Mouse (Mus musculus): ENCODE data around the gene Adgrg6. TPM values are rescaled to one million over a fixed set of nuclear protein-coding genes. Genes with fewer than 3 reads are reported as not detected.
A peak's percentile ranks its signal among the peaks of the same experiment; 100 is the strongest.

The Adgrg6 gene
- polyA plus RNA-seq, 1 experiment: 0.04 TPM

GRCm38 (mm10) chr10:14391025-14391639, 154.3 kb downstream of the Adgrg6 start:
- TF ChIP-seq CTCF (IDR thresholded peaks at IDR 0.05; ENCODE audit: control insufficient read depth, insufficient read depth, insufficient replicate concordance, low read depth, low read length) (peak; percentile 27; the same call in 1 of the 2 replicates), POLR2A (IDR thresholded peaks at IDR 0.05; ENCODE audit: control insufficient read depth, low read depth, low read length) (no peak)
- H3K27ac ChIP-seq (ENCODE audit: control insufficient read depth, insufficient read depth, low read depth, low read length): no peak overlapping the region
- no peaks in the 10 kb centered on the region for H3K27me3 ChIP-seq (ENCODE audit: control insufficient read depth, insufficient read depth, low read length)
- H3K4me1 ChIP-seq (ENCODE audit: control insufficient read depth, insufficient read depth, low read length): no peaks in the 10 kb centered on the region
- H3K36me3 ChIP-seq (ENCODE audit: control insufficient read depth, insufficient read depth, low read length): no peaks in the 10 kb centered on the region
- no peak overlapping the region for H3K4me3 ChIP-seq (ENCODE audit: control insufficient read depth, low read depth, low read length)

- H3K36me3 ChIP-seq (ENCODE audit: control insufficient read depth, insufficient read depth, low read length): no peaks in the 10 kb centered on the region
- TF ChIP-seq CTCF (IDR thresholded peaks at IDR 0.05; ENCODE audit: control insufficient read depth, insufficient read depth, insufficient replicate concordance, low read depth, low read length): no peak
- no peak for TF ChIP-seq POLR2A (IDR thresholded peaks at IDR 0.05; ENCODE audit: control insufficient read depth, low read depth, low read length)
- no peaks in the 10 kb centered on the region for H3K27me3 ChIP-seq (ENCODE audit: control insufficient read depth, insufficient read depth, low read length)
- no peak overlapping the region for H3K27ac ChIP-seq (ENCODE audit: control insufficient read depth, insufficient read depth, low read depth, low read length)
- no peaks in the 10 kb centered on the region for H3K4me1 ChIP-seq (ENCODE audit: control insufficient read depth, insufficient read depth, low read length)
- H3K4me3 ChIP-seq (ENCODE audit: control insufficient read depth, low read depth, low read length): no peak overlapping the region
Measured at GRCm38 (mm10) chr10:14385574-14385973, 159.9 kb downstream of the Adgrg6 start.

- H3K27ac ChIP-seq (ENCODE audit: control insufficient read depth, insufficient read depth, low read depth, low read length): no peak overlapping the region
- no peaks in the 10 kb centered on the region for H3K27me3 ChIP-seq (ENCODE audit: control insufficient read depth, insufficient read depth, low read length)
- H3K4me3 ChIP-seq (ENCODE audit: control insufficient read depth, low read depth, low read length): no peak overlapping the region
- TF ChIP-seq POLR2A (IDR thresholded peaks at IDR 0.05; ENCODE audit: control insufficient read depth, low read depth, low read length) (no peak), CTCF (IDR thresholded peaks at IDR 0.05; ENCODE audit: control insufficient read depth, insufficient read depth, insufficient replicate concordance, low read depth, low read length) (no peak)
- H3K4me1 ChIP-seq (ENCODE audit: control insufficient read depth, insufficient read depth, low read length): no peaks in the 10 kb centered on the region
- H3K36me3 ChIP-seq (ENCODE audit: control insufficient read depth, insufficient read depth, low read length): no peaks in the 10 kb centered on the region
Measured at GRCm38 (mm10) chr10:14365065-14365589, 180.3 kb downstream of the Adgrg6 start.

GRCm38 (mm10) chr10:14363226-14363625, 182.2 kb downstream of the Adgrg6 start:
- no peak for TF ChIP-seq CTCF (IDR thresholded peaks at IDR 0.05; ENCODE audit: control insufficient read depth, insufficient read depth, insufficient replicate concordance, low read depth, low read length)
- TF ChIP-seq POLR2A (IDR thresholded peaks at IDR 0.05; ENCODE audit: control insufficient read depth, low read depth, low read length): no peak
- Histone ChIP-seq H3K27me3 (ENCODE audit: control insufficient read depth, insufficient read depth, low read length) (no peaks in the 10 kb centered on the region), H3K4me1 (ENCODE audit: control insufficient read depth, insufficient read depth, low read length) (no peaks in the 10 kb centered on the region), H3K36me3 (ENCODE audit: control insufficient read depth, insufficient read depth, low read length) (no peaks in the 10 kb centered on the region), H3K4me3 (ENCODE audit: control insufficient read depth, low read depth, low read length) (no peak overlapping the region), H3K27ac (ENCODE audit: control insufficient read depth, insufficient read depth, low read depth, low read length) (no peak overlapping the region)

GRCm38 (mm10) chr10:14358271-14358670, 187.2 kb downstream of the Adgrg6 start:
- Histone ChIP-seq H3K27me3 (ENCODE audit: control insufficient read depth, insufficient read depth, low read length) (no peaks in the 10 kb centered on the region), H3K27ac (ENCODE audit: control insufficient read depth, insufficient read depth, low read depth, low read length) (no peak overlapping the region), H3K4me1 (ENCODE audit: control insufficient read depth, insufficient read depth, low read length) (no peaks in the 10 kb centered on the region), H3K36me3 (ENCODE audit: control insufficient read depth, insufficient read depth, low read length) (no peaks in the 10 kb centered on the region), H3K4me3 (ENCODE audit: control insufficient read depth, low read depth, low read length) (no peak overlapping the region)
- TF ChIP-seq POLR2A (IDR thresholded peaks at IDR 0.05; ENCODE audit: control insufficient read depth, low read depth, low read length) (no peak), CTCF (IDR thresholded peaks at IDR 0.05; ENCODE audit: control insufficient read depth, insufficient read depth, insufficient replicate concordance, low read depth, low read length) (no peak)

Other genes with a start within 250 kb of the Adgrg6 start
- gene Vta1, start 159.9 kb upstream of the Adgrg6 start, polyA plus RNA-seq (2012; rRNA removed): 18.9 and 19.3 TPM in 2 replicates
- 14.2 and 20.2 TPM in 2 replicates for gene Nmbr, start 159.9 kb upstream of the Adgrg6 start, polyA plus RNA-seq (2012; rRNA removed)
- gene Gje1, start 172.6 kb upstream of the Adgrg6 start, polyA plus RNA-seq (2012; rRNA removed): 0.12 and 0.13 TPM in 2 replicates

All from testis, adult 2 months (tissue).